36 mouse cellular contexts compared by ENCODE assay signal in the genomic region with DNA sequence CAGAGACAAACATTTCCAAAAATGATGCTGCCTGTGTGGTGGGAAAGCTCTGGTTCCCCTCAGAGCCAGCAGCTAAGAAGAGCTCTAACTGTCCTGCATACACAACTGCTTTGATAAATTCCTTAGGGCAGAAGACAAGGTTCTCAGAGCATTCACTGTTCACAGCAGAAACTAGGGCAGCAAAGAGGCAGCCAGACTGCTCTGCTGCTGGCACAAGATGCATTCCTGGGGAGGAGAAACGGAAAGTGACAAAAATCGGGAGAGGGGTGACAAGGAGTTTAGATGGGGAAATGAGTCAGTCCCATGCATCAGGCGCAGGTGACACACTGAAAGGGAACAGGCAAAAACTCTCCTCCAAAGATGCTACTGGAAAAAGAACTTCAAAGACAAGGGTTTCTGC. TPM values are rescaled to one million over a fixed set of nuclear protein-coding genes. Genes with fewer than 3 reads are reported as not detected.
DNase-seq lines count a peak whose midpoint lies in the region; TF ChIP-seq lines count a peak whose summit lies in the region.
"Had no signal": no experiment of that assay in that cellular context is flagged by ENCODE, and none has a peak within 500 bp of the region (broad histone marks: within the 10 kb centered on the region; RNA-seq: fewer than 3 reads in every experiment).

No protein-coding gene starts in this region.

- WGBS in heart, embryonic 10.5 days, result 54% methylated on average over 3 of the region's 3 CpGs

- no peak for TF ChIP-seq CTCF in left cerebral cortex, adult 2 months (IDR thresholded peaks at IDR 0.05)

- DNase-seq in cerebellum, postnatal 14 days, result peak; percentile 21 to 35
- DNase-seq in cerebellum, postnatal 4 days (ENCODE audit: low spot score in 2 of 2), result no peak
- peak; percentile 27 for DNase-seq in heart, embryonic 10.5 days (ENCODE audit: low spot score)
- DNase-seq in heart, adult 18-20 months, result no peak
- no peak for DNase-seq in left cerebral cortex, adult 2 months (ENCODE audit: extremely low spot score in 1 of 2, low spot score in 2 of 2)
- DNase-seq in left cerebral cortex, adult 11 months (ENCODE audit: low spot score), result no peak
- DNase-seq in brain, adult 2 months (ENCODE audit: low read depth, low spot score), result peak; percentile 75
- DNase-seq: adrenal gland, postnatal 25 days; gastrocnemius, postnatal 14 days; heart, postnatal 10 days; kidney, adult 11 months; kidney, postnatal 14 days; left cerebral cortex, postnatal 4 days; liver, embryonic 13.5 days; lung, adult 18-20 months; lung, postnatal 4 days; thymus, adult 2 months; thymus, postnatal 36 days had no signal

- peaks cover 17% of the 10 kb centered on the region for H3K4me1 ChIP-seq in heart, embryonic 10.5 days
- H3K4me1 ChIP-seq: embryonic facial prominence, embryonic 13.5 days; liver, embryonic 13.5 days; megakaryocyte, embryonic 14.5 days; neural tube, embryonic 13.5 days had no signal

- no peaks in the 10 kb centered on the region for H3K27me3 ChIP-seq in heart, embryonic 10.5 days (ENCODE audit: insufficient read depth, poor library complexity, severe bottlenecking)
- H3K27me3 ChIP-seq: embryonic facial prominence, embryonic 13.5 days; forebrain, embryonic 15.5 days; heart, embryonic 13.5 days; liver, embryonic 13.5 days; megakaryocyte, embryonic 14.5 days; midbrain, embryonic 13.5 days; neural tube, embryonic 13.5 days had no signal

- no peak overlapping the region for H3K4me3 ChIP-seq in heart, embryonic 10.5 days
- H3K4me3 ChIP-seq in left cerebral cortex, adult 2 months, result no peak overlapping the region
- H3K4me3 ChIP-seq: embryonic facial prominence, embryonic 13.5 days; forebrain, embryonic 10.5 days; forebrain, embryonic 15.5 days; heart, embryonic 13.5 days; liver, embryonic 13.5 days; megakaryocyte, embryonic 14.5 days; midbrain, embryonic 13.5 days; neural tube, embryonic 13.5 days had no signal

- H3K36me3 ChIP-seq in heart, embryonic 10.5 days, result no peaks in the 10 kb centered on the region
- H3K36me3 ChIP-seq: embryonic facial prominence, embryonic 13.5 days; forebrain, embryonic 10.5 days; forebrain, embryonic 15.5 days; heart, embryonic 13.5 days; liver, embryonic 13.5 days; midbrain, embryonic 13.5 days; neural tube, embryonic 13.5 days had no signal

- intact Hi-C loops in left cerebral cortex, adult 2 months (cut with DNase I), result loop anchor here (5.0 kb wide), 1 partner anchor 55 kb away; no protein-coding TSS in a partner anchor

- H3K9me3 ChIP-seq in heart, embryonic 10.5 days, result no peaks in the 10 kb centered on the region
- H3K9me3 ChIP-seq: embryonic facial prominence, embryonic 13.5 days; liver, embryonic 13.5 days; neural tube, embryonic 13.5 days had no signal

- H3K27ac ChIP-seq in heart, embryonic 10.5 days, result no peak overlapping the region
- peak overlapping the region; percentile 32; the same call in 1 of the 2 replicates for H3K27ac ChIP-seq in left cerebral cortex, adult 2 months
- H3K27ac ChIP-seq: embryonic facial prominence, embryonic 13.5 days; forebrain, embryonic 10.5 days; forebrain, embryonic 15.5 days; heart, embryonic 13.5 days; liver, embryonic 13.5 days; midbrain, embryonic 13.5 days; neural tube, embryonic 13.5 days had no signal

RNA-seq across cellular contexts. Expression of gene Krtap11-1, which starts 16.2 kb away (rescaled TPM):
- polyA plus RNA-seq in heart, embryonic 10.5 days (2016; fragmentation: Nextera tagmentation; extraction: Ambion mirVana), result not detected in 2 replicates
- not detected for total RNA-seq in heart, adult 18-20 months (2021)
- not detected for total RNA-seq in left cerebral cortex, adult 2 months (2021)
- total RNA-seq: adrenal gland, adult 18-20 months; adrenal gland, postnatal 25 days; common myeloid progenitor, adult 5-6 weeks; gastrocnemius, postnatal 14 days; granulocyte monocyte progenitor cell, adult 5-6 weeks; heart, postnatal 10 days; hematopoietic stem cell, adult 5-6 weeks; layer of hippocampus, postnatal 14 days; left cerebral cortex, postnatal 4 days had no signal
- polyA plus RNA-seq: brain, embryonic 14.5 days; CD4-positive, CD25-positive, alpha-beta regulatory T cell, adult 4 months; embryonic facial prominence, embryonic 13.5 days; forebrain, embryonic 10.5 days; forebrain, embryonic 15.5 days; heart, embryonic 13.5 days; inflammation-experienced regulatory T-cells, adult 6 months; kidney, embryonic 14.5 days; limb, embryonic 14.5 days; liver, embryonic 13.5 days; lung, postnatal 0 days; midbrain, embryonic 13.5 days; neural tube, embryonic 13.5 days; thymus, adult 2 months had no signal

Comparison
In these comparisons a context has a peak if more than half of its experiments do, and no peak if none do; other contexts are left out.
1. DNase-seq: peak in cerebellum, postnatal 14 days (2 of 2), heart, embryonic 10.5 days (single experiment) and brain, adult 2 months (single experiment); none in cerebellum, postnatal 4 days (0 of 2), heart, adult 18-20 months (0 of 2), left cerebral cortex, adult 2 months (0 of 2) and left cerebral cortex, adult 11 months (single experiment).